Mouse (Mus musculus) liver (tissue): ENCODE measurements around the gene Arhgap21.
A peak's percentile ranks its signal among the peaks of the same experiment; 100 is the strongest.

Source experiments
- DNase-seq: peaks from one replicate; pipeline ENCODE4 v3.0.0-alpha.2; 2020; ENCODE audit warnings: mixed read lengths

Arhgap21 gene

GRCm38 (mm10) chr2:20966176-20967100 is 2.2 kb downstream of the Arhgap21 start:
- no peak for DNase-seq

- DNase-seq = no peak
Measured at GRCm38 (mm10) chr2:20965361-20965760, 3.3 kb downstream of the Arhgap21 start.

- no peak for DNase-seq
Measured at GRCm38 (mm10) chr2:20964461-20964860, 4.2 kb downstream of the Arhgap21 start.

- DNase-seq = peak; percentile 50
Measured at GRCm38 (mm10) chr2:20963226-20963805, 5.4 kb downstream of the Arhgap21 start.

GRCm38 (mm10) chr2:20962284-20962683 is 6.4 kb downstream of the Arhgap21 start:
- DNase-seq = no peak

GRCm38 (mm10) chr2:20961825-20962224 is 6.9 kb downstream of the Arhgap21 start:
- DNase-seq = no peak

GRCm38 (mm10) chr2:20961295-20961694 is 7.4 kb downstream of the Arhgap21 start:
- DNase-seq = no peak

- no peak for DNase-seq
Measured at GRCm38 (mm10) chr2:20960668-20961035, 8.0 kb downstream of the Arhgap21 start.

- no peak for DNase-seq
Measured at GRCm38 (mm10) chr2:20959906-20960667, 8.6 kb downstream of the Arhgap21 start.

- peak; percentile 25 for DNase-seq
Measured at GRCm38 (mm10) chr2:20959045-20959444, 9.6 kb downstream of the Arhgap21 start.

GRCm38 (mm10) chr2:20957995-20958394 is 10.7 kb downstream of the Arhgap21 start:
- DNase-seq = no peak

GRCm38 (mm10) chr2:20956716-20957115 is 12.0 kb downstream of the Arhgap21 start:
- DNase-seq = no peak

- DNase-seq = no peak
Measured at GRCm38 (mm10) chr2:20955996-20956395, 12.7 kb downstream of the Arhgap21 start.

- DNase-seq = no peak
Measured at GRCm38 (mm10) chr2:20955376-20955775, 13.3 kb downstream of the Arhgap21 start.

- DNase-seq = no peak
Measured at GRCm38 (mm10) chr2:20952716-20953115, 16.0 kb downstream of the Arhgap21 start.

- DNase-seq = no peak
Measured at GRCm38 (mm10) chr2:20949168-20949567, 19.5 kb downstream of the Arhgap21 start.

- no peak for DNase-seq
Measured at GRCm38 (mm10) chr2:20947036-20947435, 21.6 kb downstream of the Arhgap21 start.

GRCm38 (mm10) chr2:20945596-20945995 is 23.1 kb downstream of the Arhgap21 start:
- DNase-seq = no peak

- no peak for DNase-seq
Measured at GRCm38 (mm10) chr2:20943730-20944454, 24.8 kb downstream of the Arhgap21 start.

GRCm38 (mm10) chr2:20943222-20943621 is 25.5 kb downstream of the Arhgap21 start:
- peak; percentile 71 for DNase-seq

- DNase-seq = peak; percentile 48
Measured at GRCm38 (mm10) chr2:20942434-20943198, 26.1 kb downstream of the Arhgap21 start.

GRCm38 (mm10) chr2:20941105-20941504 is 27.6 kb downstream of the Arhgap21 start:
- no peak for DNase-seq
